Mouse (Mus musculus): ENCODE data around the gene Ust. TPM values are rescaled to one million over a fixed set of nuclear protein-coding genes. Genes with fewer than 3 reads are reported as not detected.
A peak's percentile ranks its signal among the peaks of the same experiment; 100 is the strongest.

Ust gene
- polyA plus RNA-seq, 1 experiment = 32.9 TPM

DNA sequence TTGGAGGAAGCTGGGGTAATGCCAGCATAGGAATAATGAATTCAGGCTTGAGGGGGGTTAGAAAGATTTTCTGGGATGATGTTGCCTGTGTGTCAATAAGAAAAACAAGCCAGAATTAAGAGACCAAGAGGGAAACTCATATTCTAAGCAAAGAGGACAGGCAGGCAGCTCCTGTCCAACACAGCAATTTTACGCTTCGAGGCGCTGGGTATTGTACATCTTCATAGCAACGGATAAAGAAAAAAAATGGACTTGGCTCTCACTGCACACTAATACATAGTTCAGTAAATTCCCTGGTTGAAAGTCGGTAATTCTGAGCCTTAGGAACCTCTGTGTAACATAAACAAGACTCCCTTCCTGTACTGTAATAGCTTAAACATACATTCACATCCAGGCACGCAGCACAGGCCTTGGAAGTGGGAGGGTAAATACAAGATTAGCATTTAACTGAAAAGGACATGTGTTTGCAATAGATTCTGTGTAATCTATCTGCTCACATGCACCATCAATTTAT lies 99.1 kb downstream of the Ust start:
- no peak overlapping the region for H3K4me3 ChIP-seq (replicated peaks; ENCODE audit: insufficient read depth, low read depth, low read length)
- no peaks in the 10 kb centered on the region for H3K27me3 ChIP-seq (ENCODE audit: control insufficient read depth, insufficient read depth, low read length)
- no peak for DNase-seq
- peaks cover 6% of the 10 kb centered on the region; the same call in 1 of the 2 replicates for H3K4me1 ChIP-seq (ENCODE audit: control insufficient read depth, insufficient read depth, low read length)
- no peak overlapping the region for H3K27ac ChIP-seq (ENCODE audit: insufficient read depth, low read length)
- TF ChIP-seq POLR2A (IDR thresholded peaks at IDR 0.05; ENCODE audit: borderline replicate concordance, insufficient read depth, low read length) = no peak
- TF ChIP-seq CTCF (IDR thresholded peaks at IDR 0.05; ENCODE audit: borderline replicate concordance, insufficient read depth, low read depth, low read length) = no peak
- 47% methylated on average over 6 of the region's 6 CpGs for WGBS

DNA sequence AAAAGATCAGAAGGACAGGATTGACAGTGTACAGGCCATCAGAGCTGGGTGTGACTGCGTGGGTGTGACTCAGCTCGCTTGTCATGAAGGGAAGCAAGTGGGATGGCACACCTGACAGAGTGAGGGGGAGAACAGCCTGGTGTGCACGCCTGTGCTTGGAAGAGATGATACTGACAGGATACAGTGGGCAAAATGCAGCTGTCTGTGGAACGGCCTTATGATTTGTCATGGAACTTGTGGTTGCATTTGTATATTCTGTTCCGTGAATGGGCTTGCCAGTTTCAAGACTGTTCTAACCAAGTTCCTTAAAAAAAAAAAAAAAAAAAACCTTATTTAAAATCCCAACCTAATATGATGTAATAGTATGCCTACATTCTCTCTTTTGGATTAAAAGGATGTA lies 103.2 kb downstream of the Ust start:
- TF ChIP-seq POLR2A (IDR thresholded peaks at IDR 0.05; ENCODE audit: borderline replicate concordance, insufficient read depth, low read length) (no peak), CTCF (IDR thresholded peaks at IDR 0.05; ENCODE audit: borderline replicate concordance, insufficient read depth, low read depth, low read length) (no peak)
- 94% methylated on average over 5 of the region's 5 CpGs for WGBS

DNA sequence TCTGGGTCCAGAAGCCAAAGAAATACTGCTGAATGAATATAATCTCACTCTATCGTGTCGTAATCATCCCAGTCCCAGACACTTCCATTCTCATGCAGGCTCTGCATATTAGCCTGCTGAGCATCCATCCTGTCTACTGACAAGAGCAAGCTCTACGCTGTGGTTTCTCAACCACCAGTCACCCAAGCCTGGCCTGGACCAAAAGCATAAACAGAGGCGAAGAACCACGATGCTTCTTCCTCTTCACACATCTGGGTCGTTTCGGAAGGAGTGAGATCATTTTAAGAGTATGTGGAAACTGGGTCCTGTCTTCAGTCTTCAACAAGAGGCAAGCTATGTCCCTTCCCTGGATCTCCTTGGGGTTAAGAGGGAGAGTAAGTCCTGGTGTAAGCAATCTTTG lies 103.6 kb downstream of the Ust start:
- no peak for TF ChIP-seq CTCF (IDR thresholded peaks at IDR 0.05; ENCODE audit: borderline replicate concordance, insufficient read depth, low read depth, low read length)
- no peak for TF ChIP-seq POLR2A (IDR thresholded peaks at IDR 0.05; ENCODE audit: borderline replicate concordance, insufficient read depth, low read length)
- 85% methylated on average over 7 of the region's 7 CpGs for WGBS
- Histone ChIP-seq H3K4me3 (replicated peaks; ENCODE audit: insufficient read depth, low read depth, low read length) (no peak overlapping the region), H3K27ac (ENCODE audit: insufficient read depth, low read length) (no peak overlapping the region), H3K4me1 (ENCODE audit: control insufficient read depth, insufficient read depth, low read length) (peaks cover 5% of the 10 kb centered on the region; the same call in 1 of the 2 replicates), H3K27me3 (ENCODE audit: control insufficient read depth, insufficient read depth, low read length) (no peaks in the 10 kb centered on the region)
- DNase-seq = no peak

More for the DNA sequence above, 103.2 kb downstream of the Ust start:
- H3K27me3 ChIP-seq (ENCODE audit: control insufficient read depth, insufficient read depth, low read length) = no peaks in the 10 kb centered on the region
- no peak overlapping the region for H3K27ac ChIP-seq (ENCODE audit: insufficient read depth, low read length)
- DNase-seq = no peak
- H3K4me3 ChIP-seq (replicated peaks; ENCODE audit: insufficient read depth, low read depth, low read length) = no peak overlapping the region
- peaks cover 5% of the 10 kb centered on the region; the same call in 1 of the 2 replicates for H3K4me1 ChIP-seq (ENCODE audit: control insufficient read depth, insufficient read depth, low read length)

GRCm38 (mm10) chr10:8405141-8405540 lies 113.5 kb downstream of the Ust start:
- no peak for DNase-seq
- no peaks in the 10 kb centered on the region for H3K4me1 ChIP-seq (ENCODE audit: control insufficient read depth, insufficient read depth, low read length)
- H3K27ac ChIP-seq (ENCODE audit: insufficient read depth, low read length) = no peak overlapping the region
- no peaks in the 10 kb centered on the region for H3K27me3 ChIP-seq (ENCODE audit: control insufficient read depth, insufficient read depth, low read length)
- 92% methylated on average over 4 of the region's 4 CpGs for WGBS
- no peak overlapping the region for H3K4me3 ChIP-seq (replicated peaks; ENCODE audit: insufficient read depth, low read depth, low read length)
- TF ChIP-seq POLR2A (IDR thresholded peaks at IDR 0.05; ENCODE audit: borderline replicate concordance, insufficient read depth, low read length) (no peak), CTCF (IDR thresholded peaks at IDR 0.05; ENCODE audit: borderline replicate concordance, insufficient read depth, low read depth, low read length) (no peak)

- H3K27me3 ChIP-seq (ENCODE audit: control insufficient read depth, insufficient read depth, low read length) = no peaks in the 10 kb centered on the region
- TF ChIP-seq CTCF (IDR thresholded peaks at IDR 0.05; ENCODE audit: borderline replicate concordance, insufficient read depth, low read depth, low read length) = no peak
- no peak for TF ChIP-seq POLR2A (IDR thresholded peaks at IDR 0.05; ENCODE audit: borderline replicate concordance, insufficient read depth, low read length)
- H3K4me1 ChIP-seq (ENCODE audit: control insufficient read depth, insufficient read depth, low read length) = peaks cover 6% of the 10 kb centered on the region
- no peak overlapping the region for H3K4me3 ChIP-seq (replicated peaks; ENCODE audit: insufficient read depth, low read depth, low read length)
- no peak overlapping the region for H3K27ac ChIP-seq (ENCODE audit: insufficient read depth, low read length)
- 94% methylated on average over 2 of the region's 2 CpGs for WGBS
- no peak for DNase-seq
Measured at GRCm38 (mm10) chr10:8392226-8392625, 126.4 kb downstream of the Ust start.

GRCm38 (mm10) chr10:8391264-8391748 lies 127.3 kb downstream of the Ust start:
- WGBS = 5% methylated on average over 4 of the region's 4 CpGs
- TF ChIP-seq POLR2A (IDR thresholded peaks at IDR 0.05; ENCODE audit: borderline replicate concordance, insufficient read depth, low read length) (no peak), CTCF (IDR thresholded peaks at IDR 0.05; ENCODE audit: borderline replicate concordance, insufficient read depth, low read depth, low read length) (no peak; the same call in 1 of the 2 replicates)
- Histone ChIP-seq H3K27me3 (ENCODE audit: control insufficient read depth, insufficient read depth, low read length) (no peaks in the 10 kb centered on the region), H3K4me1 (ENCODE audit: control insufficient read depth, insufficient read depth, low read length) (peaks cover 6% of the 10 kb centered on the region), H3K4me3 (replicated peaks; ENCODE audit: insufficient read depth, low read depth, low read length) (no peak overlapping the region), H3K27ac (ENCODE audit: insufficient read depth, low read length) (no peak overlapping the region)
- DNase-seq = peak; percentile 45 to 83

GRCm38 (mm10) chr10:8388239-8388638 lies 130.4 kb downstream of the Ust start:
- no peaks in the 10 kb centered on the region for H3K27me3 ChIP-seq (ENCODE audit: control insufficient read depth, insufficient read depth, low read length)
- WGBS = 59% methylated on average over 7 of the region's 7 CpGs
- peaks cover 3% of the 10 kb centered on the region for H3K4me1 ChIP-seq (ENCODE audit: control insufficient read depth, insufficient read depth, low read length)
- H3K27ac ChIP-seq (ENCODE audit: insufficient read depth, low read length) = no peak overlapping the region
- H3K4me3 ChIP-seq (replicated peaks; ENCODE audit: insufficient read depth, low read depth, low read length) = no peak overlapping the region
- no peak for DNase-seq
- no peak for TF ChIP-seq POLR2A (IDR thresholded peaks at IDR 0.05; ENCODE audit: borderline replicate concordance, insufficient read depth, low read length)
- TF ChIP-seq CTCF (IDR thresholded peaks at IDR 0.05; ENCODE audit: borderline replicate concordance, insufficient read depth, low read depth, low read length) = no peak

- Histone ChIP-seq H3K27me3 (ENCODE audit: control insufficient read depth, insufficient read depth, low read length) (no peaks in the 10 kb centered on the region), H3K27ac (ENCODE audit: insufficient read depth, low read length) (no peak overlapping the region), H3K4me3 (replicated peaks; ENCODE audit: insufficient read depth, low read depth, low read length) (no peak overlapping the region), H3K4me1 (ENCODE audit: control insufficient read depth, insufficient read depth, low read length) (no peaks in the 10 kb centered on the region)
- DNase-seq = no peak
- WGBS = 79% methylated on average over 10 of the region's 10 CpGs
- no peak for TF ChIP-seq CTCF (IDR thresholded peaks at IDR 0.05; ENCODE audit: borderline replicate concordance, insufficient read depth, low read depth, low read length)
- no peak for TF ChIP-seq POLR2A (IDR thresholded peaks at IDR 0.05; ENCODE audit: borderline replicate concordance, insufficient read depth, low read length)
Measured at GRCm38 (mm10) chr10:8369894-8370500, 148.6 kb downstream of the Ust start.

All from cerebellum, adult 2 months (tissue).